Mouse (Mus musculus): ENCODE measurements around the gene Stat6.

Stat6 gene

GRCm38 (mm10) chr10:127642772-127643552 is at the start of gene Stat6:
Stat6 (plus strand) TSS chr10:127642986.
- DNase-seq, result peak; percentile 85 to 90

GRCm38 (mm10) chr10:127594405-127594804 is 48.4 kb upstream of the Stat6 start:
- no peak for DNase-seq

GRCm38 (mm10) chr10:127594930-127595715 is 47.7 kb upstream of the Stat6 start:
- no peak for DNase-seq

- no peak for DNase-seq
Measured at GRCm38 (mm10) chr10:127596321-127596941, 46.4 kb upstream of the Stat6 start.

- DNase-seq, result no peak
Measured at GRCm38 (mm10) chr10:127597311-127597901, 45.4 kb upstream of the Stat6 start.

- DNase-seq, result no peak
Measured at GRCm38 (mm10) chr10:127598607-127599006, 44.2 kb upstream of the Stat6 start.

GRCm38 (mm10) chr10:127599252-127599651 is 43.5 kb upstream of the Stat6 start:
- DNase-seq, result no peak

- no peak for DNase-seq
Measured at GRCm38 (mm10) chr10:127599779-127600541, 42.8 kb upstream of the Stat6 start.

- DNase-seq, result no peak
Measured at GRCm38 (mm10) chr10:127602194-127602593, 40.6 kb upstream of the Stat6 start.

GRCm38 (mm10) chr10:127603437-127604371 is 39.1 kb upstream of the Stat6 start:
- no peak for DNase-seq

- no peak for DNase-seq
Measured at GRCm38 (mm10) chr10:127604465-127605250, 38.1 kb upstream of the Stat6 start.

- DNase-seq, result no peak
Measured at GRCm38 (mm10) chr10:127605251-127605547, 37.6 kb upstream of the Stat6 start.

- no peak for DNase-seq
Measured at GRCm38 (mm10) chr10:127605756-127606155, 37.0 kb upstream of the Stat6 start.

- DNase-seq, result no peak
Measured at GRCm38 (mm10) chr10:127607059-127607458, 35.7 kb upstream of the Stat6 start.

- no peak for DNase-seq
Measured at GRCm38 (mm10) chr10:127609415-127610065, 33.2 kb upstream of the Stat6 start.

- no peak for DNase-seq
Measured at GRCm38 (mm10) chr10:127610066-127610415, 32.7 kb upstream of the Stat6 start.

- DNase-seq, result no peak
Measured at GRCm38 (mm10) chr10:127612079-127612775, 30.6 kb upstream of the Stat6 start.

- no peak for DNase-seq
Measured at GRCm38 (mm10) chr10:127614236-127615033, 28.4 kb upstream of the Stat6 start.

- DNase-seq, result no peak
Measured at GRCm38 (mm10) chr10:127615034-127615374, 27.8 kb upstream of the Stat6 start.
